Mouse (Mus musculus): ENCODE measurements around the gene Atp13a2. TPM values are rescaled to one million over a fixed set of nuclear protein-coding genes. Genes with fewer than 3 reads are reported as not detected.

Gene Atp13a2
- 47.8 TPM in 2 replicates for total RNA-seq (2017)

DNA sequence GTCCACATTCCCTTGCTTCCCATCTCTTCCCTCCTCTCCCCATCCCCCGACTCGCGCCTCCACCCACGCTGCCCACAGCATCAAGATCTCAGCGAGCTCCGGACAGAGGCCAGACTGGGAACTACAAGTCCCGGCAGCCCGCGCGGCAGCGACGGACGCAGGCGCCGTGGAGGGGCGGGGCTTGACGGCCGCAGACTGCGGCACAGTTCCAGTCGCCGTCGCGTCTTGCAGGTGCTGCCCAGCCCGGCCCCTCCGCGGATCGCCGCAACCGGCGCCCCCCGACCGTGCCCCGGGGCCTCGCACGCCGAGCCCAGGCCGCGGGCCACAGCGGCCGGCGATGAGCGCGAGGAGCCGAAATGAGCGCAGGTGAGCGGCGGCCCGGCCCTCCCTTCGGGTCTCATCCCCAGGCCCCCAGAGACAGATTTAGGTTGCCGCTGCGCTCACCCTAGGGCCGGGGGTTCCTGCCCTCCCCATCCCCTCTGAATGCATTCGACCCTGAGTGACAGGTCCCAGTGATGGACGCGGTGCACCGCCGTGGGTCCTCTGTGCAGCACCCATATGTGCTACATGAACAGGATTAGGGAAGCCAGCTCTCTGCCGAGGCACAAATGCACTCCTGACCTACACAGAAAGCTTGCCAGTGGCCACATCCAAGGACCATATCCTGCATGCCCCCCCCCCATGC lies at the start of gene Atp13a2:
Gene Atp13a2, plus strand, starts transcription at position 163 of the 685 bp plus-strand sequence.
- peak; percentile 51 for ATAC-seq (ENCODE audit: extremely low read depth, insufficient number of reproducible peaks, low FRiP score, poor library complexity, severe bottlenecking)

DNA sequence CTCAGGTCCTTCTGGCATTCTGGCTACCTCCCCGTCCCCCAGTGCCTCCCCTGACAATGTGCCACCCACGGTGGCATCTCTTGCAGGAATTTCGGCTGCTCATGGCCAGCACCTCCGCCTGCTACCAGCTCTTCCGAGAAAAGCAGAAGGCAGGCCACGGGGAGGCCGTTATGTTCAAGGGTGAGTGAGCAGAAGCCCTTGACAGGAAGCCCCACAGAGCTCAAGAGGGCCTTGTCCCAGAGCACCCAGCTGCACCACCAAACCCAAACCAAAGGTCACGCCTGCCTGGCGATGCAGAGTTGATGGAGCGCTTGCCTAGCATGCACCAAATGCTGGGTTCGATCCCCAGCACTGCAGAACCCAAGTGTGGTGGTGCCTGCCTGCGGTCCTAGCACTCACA lies 42.3 kb upstream of the Atp13a2 start:
- peak; percentile 78 for ATAC-seq (ENCODE audit: extremely low read depth, insufficient number of reproducible peaks, low FRiP score, poor library complexity, severe bottlenecking)

DNA sequence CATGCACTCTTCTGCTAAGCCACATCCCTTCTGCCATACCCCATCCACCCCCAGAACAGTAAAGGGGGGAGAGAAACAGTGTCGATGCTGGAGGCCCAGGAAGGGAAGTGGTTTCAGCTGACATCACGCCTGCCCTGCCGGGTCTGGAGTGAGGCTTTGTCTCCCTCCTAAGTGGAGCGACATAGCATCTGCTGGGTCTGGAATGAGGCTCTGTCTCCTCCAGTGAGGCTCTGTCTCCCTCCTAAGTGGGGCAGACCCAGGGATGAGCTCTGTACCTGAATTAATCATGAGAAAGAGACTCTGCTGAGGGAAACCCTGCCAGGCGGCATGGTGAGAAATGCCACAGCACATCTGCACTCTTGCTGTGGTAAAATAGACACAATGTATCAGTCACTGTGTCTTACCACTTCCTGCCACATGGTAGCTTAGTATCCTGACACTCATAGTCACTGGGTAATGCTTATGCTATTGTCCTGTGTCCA lies 41.7 kb upstream of the Atp13a2 start:
- ATAC-seq (ENCODE audit: extremely low read depth, insufficient number of reproducible peaks, low FRiP score, poor library complexity, severe bottlenecking), result peak; percentile 52

DNA sequence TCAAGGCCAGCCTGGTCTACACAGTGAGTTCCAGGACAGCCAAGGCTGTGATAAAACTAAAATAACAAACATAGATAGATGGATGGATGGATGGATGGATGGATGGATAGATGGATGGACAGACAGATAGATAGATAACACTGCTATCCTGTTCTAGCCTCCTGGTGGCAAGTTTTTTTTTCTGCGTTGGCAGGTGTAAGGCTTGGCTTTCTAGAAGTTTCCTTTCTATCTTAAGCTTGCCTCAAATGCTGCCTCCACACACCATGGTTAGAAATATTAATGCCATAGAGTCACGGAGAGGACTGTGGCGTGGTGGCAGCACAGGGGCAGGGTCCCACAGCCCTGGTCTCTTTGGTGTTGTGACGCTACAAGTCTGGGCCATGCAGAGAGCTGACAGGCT lies 41.1 kb upstream of the Atp13a2 start:
- ATAC-seq (ENCODE audit: extremely low read depth, insufficient number of reproducible peaks, low FRiP score, poor library complexity, severe bottlenecking), result no peak

DNA sequence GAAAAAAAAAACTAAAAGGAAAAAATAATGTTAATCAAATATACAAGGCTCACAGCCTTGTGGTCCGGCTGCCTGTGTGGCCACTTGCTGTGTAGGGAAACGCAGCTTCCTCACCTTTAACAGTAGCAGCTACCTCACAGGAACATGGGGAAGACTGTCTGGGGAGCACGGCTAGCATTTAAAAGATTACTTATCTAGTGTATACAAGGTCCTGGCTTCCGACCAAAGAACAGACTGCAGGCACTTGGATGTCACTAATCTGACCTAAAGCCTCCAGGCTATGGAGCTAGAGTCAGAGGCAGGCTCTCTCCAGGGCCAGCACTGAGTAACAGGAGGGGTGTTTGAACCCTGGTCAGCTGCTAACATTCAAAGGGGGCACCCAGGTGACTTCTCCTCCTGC lies 40.6 kb upstream of the Atp13a2 start:
- no peak for ATAC-seq (ENCODE audit: extremely low read depth, insufficient number of reproducible peaks, low FRiP score, poor library complexity, severe bottlenecking)

DNA sequence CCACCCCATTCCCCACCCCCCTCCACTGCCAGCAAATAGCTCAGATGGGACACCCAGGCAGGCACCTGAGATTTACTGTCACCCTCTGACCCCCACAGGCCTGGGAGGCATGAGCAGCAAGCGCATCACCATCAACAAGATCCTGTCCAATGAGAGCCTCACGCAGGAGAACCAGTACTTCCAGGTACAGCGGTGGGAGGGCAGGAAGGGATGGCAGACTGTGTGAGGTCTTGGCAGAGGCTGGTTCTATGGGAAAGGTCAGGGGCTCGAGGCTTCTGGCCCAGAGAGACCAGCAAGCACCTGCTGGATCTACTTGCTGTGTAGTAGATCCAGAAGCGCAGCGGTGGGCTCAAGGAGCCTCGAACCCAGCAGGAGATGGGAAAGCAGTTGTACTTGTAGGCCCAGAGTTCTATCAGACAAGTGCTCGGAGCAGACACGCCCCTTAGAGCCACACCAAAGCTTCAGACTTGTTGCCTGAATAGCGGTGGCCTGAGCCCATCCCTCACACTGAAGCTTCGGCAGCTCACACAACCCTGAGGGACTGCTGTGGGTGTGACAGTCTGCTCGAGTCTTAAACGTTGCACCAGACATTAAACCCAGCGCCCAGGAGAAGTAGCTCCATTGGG lies 40.0 kb upstream of the Atp13a2 start:
- no peak for ATAC-seq (ENCODE audit: extremely low read depth, insufficient number of reproducible peaks, low FRiP score, poor library complexity, severe bottlenecking)

DNA sequence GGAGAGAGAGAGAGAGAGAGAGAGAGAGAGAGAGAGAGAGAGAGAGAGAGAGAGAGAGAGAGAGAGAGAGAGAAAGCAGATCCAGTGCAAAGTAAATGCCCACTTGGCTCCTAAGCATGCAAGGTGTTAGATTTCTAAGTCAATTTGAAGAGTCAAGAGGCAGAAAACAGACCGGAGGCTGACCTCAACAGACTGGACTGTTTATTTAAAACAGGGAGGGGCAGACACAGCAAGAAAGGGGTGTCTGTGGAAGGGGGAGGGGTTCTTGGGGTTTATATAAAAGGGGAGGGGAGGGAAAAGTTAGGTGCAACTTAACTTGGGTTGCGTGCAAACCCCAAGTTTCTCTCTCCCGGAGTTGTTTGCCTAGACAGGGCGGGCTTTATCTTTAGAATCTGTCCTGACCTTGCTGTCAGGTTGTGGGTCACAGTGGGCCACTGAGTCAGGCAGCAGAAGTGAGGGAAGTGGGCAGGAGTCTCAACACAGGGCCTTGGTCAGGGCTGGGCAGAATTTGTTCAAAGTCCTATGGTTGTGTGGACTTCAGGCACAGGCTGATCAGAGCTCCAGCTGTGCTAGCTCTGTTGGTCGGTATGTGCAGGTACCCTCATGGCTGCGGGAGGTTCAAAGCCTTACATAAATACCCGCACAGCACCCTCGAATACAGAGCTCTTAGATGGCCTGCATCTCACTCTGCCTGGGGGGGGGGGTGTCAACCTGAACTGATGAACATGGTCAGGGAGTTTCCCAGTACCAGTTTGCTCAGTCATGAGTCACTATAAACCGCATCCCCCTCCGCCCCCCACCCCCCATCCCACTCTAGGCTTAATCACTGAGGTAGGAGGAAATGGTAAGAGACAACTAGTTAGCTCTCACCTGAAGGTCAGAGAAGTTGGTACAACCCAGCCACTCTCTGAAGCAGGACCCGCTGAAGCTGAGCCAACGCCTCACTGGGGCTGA lies 38.9 kb upstream of the Atp13a2 start:
- ATAC-seq (ENCODE audit: extremely low read depth, insufficient number of reproducible peaks, low FRiP score, poor library complexity, severe bottlenecking), result peak; percentile 6; the same call in 1 of the 2 replicates

DNA sequence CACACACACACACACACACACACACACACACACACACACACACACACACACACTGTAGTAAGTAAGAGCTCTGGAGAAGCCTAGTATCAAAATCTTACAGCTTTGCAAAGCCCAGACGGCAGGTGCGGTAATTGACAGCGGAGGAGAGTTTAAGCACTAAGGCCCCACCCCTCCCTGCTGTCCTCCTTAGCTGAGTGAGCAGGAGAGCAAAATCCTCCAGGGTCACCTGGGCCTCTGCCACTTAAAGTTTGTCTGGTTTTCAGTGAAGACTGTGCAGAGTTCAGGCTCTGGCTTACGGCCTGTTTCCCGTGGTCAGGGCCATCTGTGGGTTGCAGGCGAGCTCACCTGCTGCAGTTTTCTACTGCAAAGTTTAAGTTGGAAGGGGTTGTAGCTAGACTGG lies 38.2 kb upstream of the Atp13a2 start:
- no peak for ATAC-seq (ENCODE audit: extremely low read depth, insufficient number of reproducible peaks, low FRiP score, poor library complexity, severe bottlenecking)

DNA sequence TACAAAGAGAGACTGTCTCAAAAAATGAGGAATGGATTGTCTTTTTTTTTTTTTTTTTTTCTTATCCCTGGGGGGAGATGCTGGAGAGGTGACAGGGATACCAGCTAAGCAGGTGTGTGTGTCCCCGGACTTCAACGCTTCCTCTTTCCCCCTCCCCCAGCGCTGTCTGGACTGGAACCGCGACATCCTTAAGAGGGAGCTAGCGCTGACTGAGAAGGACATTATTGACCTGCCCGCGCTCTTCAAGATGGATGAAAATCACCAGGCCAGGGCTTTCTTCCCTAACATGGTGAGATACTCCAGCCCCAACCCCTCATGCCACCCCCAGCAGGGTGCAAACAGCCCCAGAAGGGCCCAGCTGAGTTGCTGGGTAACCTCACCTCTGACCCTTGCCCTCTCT lies 37.6 kb upstream of the Atp13a2 start:
- no peak for ATAC-seq (ENCODE audit: extremely low read depth, insufficient number of reproducible peaks, low FRiP score, poor library complexity, severe bottlenecking)

DNA sequence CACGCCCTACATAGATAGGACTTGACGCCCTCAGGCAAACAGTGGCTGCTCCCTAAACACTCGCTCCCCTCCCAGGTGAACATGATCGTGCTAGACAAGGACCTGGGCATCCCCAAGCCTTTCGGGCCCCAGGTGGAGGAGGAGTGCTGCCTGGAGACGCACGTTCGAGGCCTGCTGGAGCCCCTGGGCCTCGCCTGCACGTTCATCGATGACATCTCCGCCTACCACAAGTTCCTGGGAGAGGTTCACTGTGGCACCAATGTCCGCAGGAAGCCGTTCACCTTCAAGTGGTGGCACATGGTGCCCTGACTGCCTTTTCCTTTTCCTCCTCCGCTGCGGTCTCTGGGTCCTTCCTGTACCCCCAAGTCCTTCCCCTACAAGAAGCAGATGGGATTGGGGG lies 37.1 kb upstream of the Atp13a2 start:
- ATAC-seq (ENCODE audit: extremely low read depth, insufficient number of reproducible peaks, low FRiP score, poor library complexity, severe bottlenecking), result no peak

DNA sequence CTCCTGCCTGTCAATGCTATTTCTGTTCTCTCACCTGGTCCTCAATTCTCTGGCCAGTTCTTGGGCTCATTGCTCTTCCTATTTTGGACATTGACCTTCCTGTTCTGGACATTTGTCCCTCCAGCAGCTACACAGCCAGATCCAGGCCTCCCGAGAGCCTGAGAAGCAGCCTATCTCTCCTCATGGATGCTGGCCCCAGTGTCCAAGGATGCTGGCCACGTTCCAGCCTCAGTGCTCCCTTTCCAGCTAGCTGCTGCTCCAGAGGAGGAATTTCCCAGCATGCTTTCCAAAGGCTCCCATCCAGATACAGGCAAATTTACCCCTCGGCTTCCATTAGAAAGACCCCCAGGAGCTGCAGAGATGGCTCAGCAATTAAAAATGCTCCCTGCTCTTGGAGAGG lies 36.1 kb upstream of the Atp13a2 start:
- no peak for ATAC-seq (ENCODE audit: extremely low read depth, insufficient number of reproducible peaks, low FRiP score, poor library complexity, severe bottlenecking)

DNA sequence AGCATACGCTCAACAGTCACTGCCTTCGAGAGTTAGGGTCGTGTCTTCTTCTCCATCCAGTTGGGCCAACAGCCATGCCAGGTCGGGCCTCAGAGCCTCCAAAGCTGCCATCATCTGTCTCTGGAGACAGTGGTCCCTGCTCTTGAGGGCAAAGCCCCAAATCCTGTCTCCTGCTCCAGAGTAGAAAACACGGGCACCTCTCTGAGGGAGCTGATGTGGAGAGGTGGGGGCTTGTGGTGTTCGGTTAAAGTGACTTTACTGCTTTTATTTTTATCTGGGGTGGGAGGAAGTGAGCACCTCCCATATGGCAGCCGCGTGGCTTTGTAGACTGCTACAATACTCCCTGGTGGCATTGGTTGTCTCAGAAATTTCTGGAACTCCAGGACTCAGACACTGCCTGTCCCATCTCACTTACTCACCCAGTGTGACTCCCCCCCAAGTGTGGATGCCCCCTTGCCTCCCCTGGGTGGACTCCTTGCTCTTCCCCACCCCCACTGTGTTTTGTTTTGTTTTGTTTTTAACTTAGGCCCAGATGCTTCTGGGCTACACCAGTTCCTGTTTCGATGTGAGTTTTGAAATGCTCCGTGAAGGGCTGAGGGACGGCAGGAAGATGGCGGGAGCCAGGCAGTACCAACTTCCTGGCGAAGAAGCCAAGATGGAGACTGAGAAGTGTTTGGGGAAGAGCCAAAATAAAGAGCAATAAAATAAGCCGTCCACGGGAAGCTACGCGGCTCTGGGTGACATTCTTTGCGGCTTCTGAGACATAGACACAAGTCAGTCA lies 34.6 kb upstream of the Atp13a2 start:
- peak; percentile 61 for ATAC-seq (ENCODE audit: extremely low read depth, insufficient number of reproducible peaks, low FRiP score, poor library complexity, severe bottlenecking)

DNA sequence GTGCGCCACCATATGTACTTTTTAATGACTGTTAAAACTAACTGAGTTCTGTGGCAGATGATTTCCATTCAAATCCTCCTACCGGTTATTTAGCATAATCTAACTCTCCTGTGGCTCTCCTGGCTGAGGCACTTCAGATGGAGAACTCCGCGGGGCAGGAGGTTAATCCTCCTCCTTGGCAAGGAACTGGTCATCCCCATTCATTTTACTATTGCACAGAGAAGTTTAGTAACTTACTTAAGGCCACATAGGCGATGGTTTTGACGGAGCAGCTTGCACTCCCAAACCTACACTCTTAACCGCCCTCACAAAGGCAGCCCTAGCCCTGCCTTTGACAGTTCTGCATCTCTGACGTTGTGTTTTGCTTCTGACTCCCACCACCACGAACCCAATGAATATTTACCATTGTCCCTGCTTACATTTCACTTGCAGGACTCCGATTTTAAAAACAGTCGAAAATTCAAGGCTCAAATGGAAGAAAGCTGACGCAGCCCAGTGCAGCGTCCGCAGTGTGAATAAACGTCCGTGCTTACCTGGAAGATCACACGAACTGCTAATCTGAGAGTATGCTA lies 29.5 kb upstream of the Atp13a2 start:
- ATAC-seq (ENCODE audit: extremely low read depth, insufficient number of reproducible peaks, low FRiP score, poor library complexity, severe bottlenecking), result no peak

DNA sequence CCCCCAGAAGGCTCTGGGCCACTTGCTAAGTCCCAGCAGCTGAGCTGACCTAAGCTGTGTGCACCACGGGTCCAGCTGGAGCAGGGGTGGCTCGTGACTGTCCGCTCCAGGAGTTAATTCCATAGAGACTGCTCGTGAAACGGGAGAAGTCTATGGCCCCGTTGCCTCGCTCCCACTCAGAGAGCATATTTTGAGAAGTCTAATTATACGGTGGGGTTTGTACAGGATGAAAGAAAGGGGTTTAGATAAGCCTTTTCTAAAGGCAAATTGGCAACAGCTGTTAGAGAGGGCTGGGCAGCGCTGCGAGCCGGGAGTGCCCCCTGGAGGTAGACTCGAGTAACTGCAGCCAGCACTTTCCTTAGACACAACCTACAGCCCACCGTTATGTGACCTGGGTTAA lies 28.9 kb upstream of the Atp13a2 start:
- peak; percentile 58; the same call in 1 of the 2 replicates for ATAC-seq (ENCODE audit: extremely low read depth, insufficient number of reproducible peaks, low FRiP score, poor library complexity, severe bottlenecking)

DNA sequence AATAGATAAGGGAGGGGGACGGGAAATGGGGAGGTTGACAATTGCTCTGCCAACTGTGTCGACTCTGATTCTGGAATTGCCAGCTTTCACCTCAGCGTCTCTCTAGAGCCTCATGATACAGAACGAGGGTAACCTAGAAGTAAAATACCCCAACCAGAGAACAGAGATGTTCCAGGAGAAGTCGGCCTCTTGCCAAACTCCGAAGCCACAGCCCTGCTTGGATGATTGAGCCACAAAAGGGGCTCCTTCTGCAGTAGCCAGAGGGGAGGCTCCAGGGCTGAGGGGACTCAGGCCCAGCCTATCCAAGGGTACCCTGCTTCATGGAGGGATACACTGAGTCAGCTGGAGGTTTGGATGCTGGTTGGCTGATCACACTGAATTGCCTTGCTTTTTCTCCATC lies 28.4 kb upstream of the Atp13a2 start:
- no peak for ATAC-seq (ENCODE audit: extremely low read depth, insufficient number of reproducible peaks, low FRiP score, poor library complexity, severe bottlenecking)

DNA sequence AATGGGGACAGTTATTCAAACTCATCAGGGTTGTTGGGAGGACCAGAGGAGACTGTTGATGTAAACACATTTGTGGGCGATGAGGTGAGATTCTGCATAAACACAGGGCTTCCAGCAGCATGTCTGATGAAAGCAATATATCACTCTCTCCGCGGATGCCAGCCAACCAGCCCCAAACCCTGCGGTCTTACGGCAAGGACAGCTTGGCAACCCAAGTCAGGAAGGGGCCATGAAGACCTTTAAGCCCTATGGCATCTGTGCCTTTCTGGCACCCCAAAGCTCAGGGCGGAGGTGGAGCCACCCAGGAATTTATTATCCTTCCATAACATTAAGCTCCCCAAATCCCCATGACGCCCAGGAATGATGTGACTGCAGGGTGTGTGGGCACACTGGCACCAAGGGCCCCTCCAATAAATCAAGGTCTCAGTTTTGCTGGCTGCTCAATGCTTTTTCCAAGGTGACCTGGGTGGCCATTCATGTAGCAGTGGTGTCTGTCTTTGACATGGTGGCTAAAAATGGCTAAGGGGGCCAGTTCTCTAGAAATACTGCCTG lies 27.5 kb upstream of the Atp13a2 start:
- ATAC-seq (ENCODE audit: extremely low read depth, insufficient number of reproducible peaks, low FRiP score, poor library complexity, severe bottlenecking), result no peak

DNA sequence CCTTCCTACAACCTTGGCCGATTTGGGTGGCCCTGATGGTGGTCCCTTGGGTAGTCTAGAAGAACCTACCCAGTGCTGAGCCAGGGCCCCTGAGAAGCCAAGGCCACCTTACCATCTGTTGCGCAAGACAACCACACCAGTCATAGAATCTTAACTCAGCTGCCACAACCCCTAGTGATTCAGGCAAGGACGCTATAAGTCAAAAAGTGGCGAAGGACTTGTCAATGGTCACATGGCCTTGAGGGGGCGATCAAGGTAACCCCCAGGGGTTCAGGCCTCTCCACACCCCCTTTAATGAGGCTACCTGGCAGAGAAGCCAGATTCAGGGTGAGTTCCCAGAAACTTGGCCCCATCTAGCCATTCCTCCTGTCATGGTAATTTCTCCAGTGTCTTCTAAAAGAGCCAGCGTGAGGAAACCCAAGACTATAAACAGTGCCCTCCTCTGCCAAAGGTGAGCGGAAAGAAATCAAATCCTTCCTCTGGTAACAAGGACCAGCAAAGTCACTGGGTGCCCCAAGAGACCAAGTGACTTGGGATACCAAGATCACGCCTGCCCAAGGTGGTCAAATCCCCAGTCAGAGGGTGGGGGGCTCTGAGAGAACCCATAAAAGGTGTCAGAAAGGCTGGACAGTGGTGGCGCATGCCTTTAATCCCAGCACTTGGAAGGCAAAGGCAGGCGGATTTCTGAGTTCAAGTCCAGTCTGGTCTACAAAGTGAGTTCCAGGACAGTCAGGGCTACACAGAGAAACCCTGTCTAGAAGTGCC lies 26.8 kb upstream of the Atp13a2 start:
- ATAC-seq (ENCODE audit: extremely low read depth, insufficient number of reproducible peaks, low FRiP score, poor library complexity, severe bottlenecking), result no peak

All from neutrophil, adult 5-6 weeks (primary cell).